Mouse (Mus musculus) cerebellum, adult 2 months (tissue): ENCODE measurements around the gene Sst.

Source experiments
- CTCF ChIP-seq: fragments of 200-500 bp; IDR thresholded peaks from 2 replicates; pipeline ENCODE4 v1.5.1; 2011; ENCODE audit warnings: low read depth, mild to moderate bottlenecking, control low read depth, low read length, moderate library complexity, borderline replicate concordance; ENCODE audit not compliant: insufficient read depth
- POLR2A ChIP-seq: fragments of 200-500 bp; IDR thresholded peaks from 2 replicates; pipeline ENCODE4 v1.6.1; 2011; ENCODE audit warnings: low read length, control low read depth, borderline replicate concordance; ENCODE audit not compliant: insufficient read depth

DNA sequence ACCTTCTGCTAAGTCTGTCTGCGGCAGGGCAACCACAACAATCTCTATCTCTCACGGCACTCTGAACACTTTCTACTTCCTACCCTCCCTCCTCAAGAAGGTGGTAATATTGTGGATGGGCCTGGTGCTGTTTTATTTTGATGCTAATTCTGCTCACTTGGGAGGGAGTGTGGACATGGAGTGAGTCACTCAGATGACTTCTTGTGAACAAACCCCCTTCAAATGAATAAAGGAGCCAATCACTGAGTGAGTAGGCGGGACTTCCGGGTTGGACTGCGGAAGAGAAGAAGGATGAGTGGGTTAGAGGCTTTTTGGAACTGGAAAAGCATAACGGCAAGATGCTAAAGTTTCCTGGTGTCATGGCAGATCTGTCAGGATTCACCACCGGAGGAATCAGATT, 10.7 kb upstream of the Sst start:
- no peak for TF ChIP-seq POLR2A
- no peak for TF ChIP-seq CTCF
